Mouse (Mus musculus) lung, postnatal 0 days (tissue): ENCODE data around the gene Cers6.

ENCODE experiments used
- CTCF ChIP-seq: IDR thresholded peaks from 2 replicates; pipeline ENCODE4 v1.5.1; 2016; ENCODE audit warnings: antibody characterized with exemption, mild to moderate bottlenecking
- EP300 ChIP-seq: IDR thresholded peaks from 2 replicates; pipeline ENCODE4 v1.6.1; 2016; ENCODE audit warnings: antibody characterized with exemption, mild to moderate bottlenecking, control low read depth

DNA sequence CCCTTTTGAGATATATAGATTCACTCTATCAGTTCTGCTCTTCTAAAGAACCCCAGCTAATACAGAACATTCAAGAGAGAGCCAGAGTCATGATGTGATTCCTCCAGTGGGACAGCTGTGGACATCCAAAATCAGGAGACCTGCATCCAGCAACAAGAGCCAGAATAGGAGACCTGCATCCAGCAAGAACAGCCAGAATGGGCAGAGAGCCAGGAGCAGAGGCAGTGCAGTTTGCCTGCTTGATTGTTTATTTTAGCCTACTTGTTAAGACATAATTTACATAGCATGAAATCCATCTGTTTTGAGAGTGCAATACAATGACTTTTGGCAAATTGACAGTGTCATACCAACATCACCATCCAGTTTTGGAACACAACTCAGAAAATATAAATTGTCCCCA, 133.2 kb downstream of the Cers6 start:
- no peak for TF ChIP-seq CTCF
- TF ChIP-seq EP300 = no peak
